22 mouse cellular contexts compared by ENCODE assay signal in genomic region chr7:132260632-132261031, GRCm38 (mm10). TPM values are rescaled to one million over a fixed set of nuclear protein-coding genes. Genes with fewer than 3 reads are reported as not detected.
DNase-seq lines count a peak whose midpoint lies in the region; ATAC-seq and TF ChIP-seq lines count a peak whose summit lies in the region.
"Had no signal": no experiment of that assay in that cellular context is flagged by ENCODE, and none has a peak within 500 bp of the region (broad histone marks: within the 10 kb centered on the region; RNA-seq: fewer than 3 reads in every experiment).

No protein-coding gene starts in this region.

- no peak overlapping the region for H3K4me3 ChIP-seq in hindbrain, embryonic 10.5 days
- H3K4me3 ChIP-seq in hindbrain, postnatal 0 days (ENCODE audit: low read length) = no peak overlapping the region
- H3K4me3 ChIP-seq in lung, embryonic 14.5 days (ENCODE audit: low read depth, low read length) = no peak overlapping the region
- H3K4me3 ChIP-seq in limb, embryonic 15.5 days = no peak overlapping the region
- no peak overlapping the region for H3K4me3 ChIP-seq in stomach, embryonic 16.5 days (replicated peaks; ENCODE audit: low read length)
- H3K4me3 ChIP-seq: gastrocnemius, adult 2 months; heart, embryonic 15.5 days; midbrain, embryonic 12.5 days; neural tube, embryonic 13.5 days had no signal

- DNase-seq in hindbrain, embryonic 10.5 days (ENCODE audit: low spot score) = no peak
- no peak for DNase-seq in hindbrain, postnatal 0 days (ENCODE audit: low spot score)
- DNase-seq in lung, embryonic 14.5 days = peak; percentile 57
- no peak for DNase-seq in lung, postnatal 14 days
- no peak for DNase-seq in spleen, postnatal 14 days (ENCODE audit: low spot score in 2 of 2)
- DNase-seq: adrenal gland, postnatal 25 days; cerebellum, adult 11 months; cerebellum, postnatal 10 days; embryo, embryonic 11 days; gastrocnemius, adult 2 months; heart, adult 18-20 months; heart, postnatal 4 days; kidney, adult 2 months; kidney, postnatal 25 days; thymus, postnatal 36 days had no signal

- TF ChIP-seq CTCF in hindbrain, postnatal 0 days (IDR thresholded peaks at IDR 0.05; ENCODE audit: low read depth) = no peak
- TF ChIP-seq CTCF in lung, embryonic 14.5 days (IDR thresholded peaks at IDR 0.05; ENCODE audit: low read depth) = no peak

- no peak for ATAC-seq in hindbrain, postnatal 0 days
- ATAC-seq in lung, embryonic 14.5 days (ENCODE audit: insufficient read depth) = 0 out of 2 replicates have a peak, but pooled peaks have one; percentile 5
- ATAC-seq in limb, embryonic 15.5 days (ENCODE audit: insufficient number of reproducible peaks, low FRiP score, low TSS enrichment, low read depth) = peak; percentile 26; the same call in 1 of the 2 replicates
- no peak for ATAC-seq in stomach, embryonic 16.5 days (ENCODE audit: insufficient read depth, low FRiP score)
- ATAC-seq: hindbrain, embryonic 16.5 days had no signal

- H3K36me3 ChIP-seq in hindbrain, embryonic 10.5 days = peaks cover 62% of the 10 kb centered on the region
- H3K36me3 ChIP-seq in hindbrain, postnatal 0 days (ENCODE audit: insufficient read depth, low read length) = no peaks in the 10 kb centered on the region
- H3K36me3 ChIP-seq in lung, embryonic 14.5 days (ENCODE audit: insufficient read depth) = no peaks in the 10 kb centered on the region; the same call in 1 of the 2 replicates
- H3K36me3 ChIP-seq in limb, embryonic 15.5 days = peaks cover 20% of the 10 kb centered on the region
- no peaks in the 10 kb centered on the region for H3K36me3 ChIP-seq in stomach, embryonic 16.5 days (ENCODE audit: control insufficient read depth, insufficient read depth, low read length)
- H3K36me3 ChIP-seq: heart, embryonic 15.5 days had no signal

- H3K27ac ChIP-seq in hindbrain, embryonic 10.5 days = peak overlapping the region; percentile 69
- H3K27ac ChIP-seq in hindbrain, postnatal 0 days = no peak overlapping the region
- no peak overlapping the region for H3K27ac ChIP-seq in lung, embryonic 14.5 days (ENCODE audit: low read depth)
- no peak overlapping the region for H3K27ac ChIP-seq in limb, embryonic 15.5 days
- peak overlapping the region; percentile 24; the same call in 1 of the 2 replicates for H3K27ac ChIP-seq in stomach, embryonic 16.5 days (ENCODE audit: low read length)
- H3K27ac ChIP-seq: gastrocnemius, adult 2 months; heart, embryonic 15.5 days; macrophage; midbrain, embryonic 12.5 days; neural tube, embryonic 13.5 days had no signal

- no peaks in the 10 kb centered on the region for H3K27me3 ChIP-seq in hindbrain, embryonic 10.5 days (ENCODE audit: insufficient read depth, poor library complexity, severe bottlenecking)
- no peaks in the 10 kb centered on the region for H3K27me3 ChIP-seq in hindbrain, postnatal 0 days (ENCODE audit: insufficient read depth, low read length)
- H3K27me3 ChIP-seq in lung, embryonic 14.5 days (ENCODE audit: insufficient read depth, low read length) = no peaks in the 10 kb centered on the region
- no peaks in the 10 kb centered on the region for H3K27me3 ChIP-seq in limb, embryonic 15.5 days
- H3K27me3 ChIP-seq in stomach, embryonic 16.5 days (ENCODE audit: control insufficient read depth, insufficient read depth, low read length) = no peaks in the 10 kb centered on the region
- H3K27me3 ChIP-seq: heart, embryonic 15.5 days; midbrain, embryonic 12.5 days; neural tube, embryonic 13.5 days had no signal

- H3K9me3 ChIP-seq in hindbrain, embryonic 10.5 days = no peaks in the 10 kb centered on the region
- H3K9me3 ChIP-seq in hindbrain, postnatal 0 days (ENCODE audit: low read length) = no peaks in the 10 kb centered on the region
- no peaks in the 10 kb centered on the region for H3K9me3 ChIP-seq in lung, embryonic 14.5 days (ENCODE audit: low read depth, low read length)
- no peaks in the 10 kb centered on the region for H3K9me3 ChIP-seq in limb, embryonic 15.5 days
- no peaks in the 10 kb centered on the region for H3K9me3 ChIP-seq in stomach, embryonic 16.5 days (replicated peaks; ENCODE audit: control insufficient read depth, low read length)
- H3K9me3 ChIP-seq: heart, embryonic 15.5 days; midbrain, embryonic 12.5 days; neural tube, embryonic 13.5 days had no signal

- no peak overlapping the region for H3K9ac ChIP-seq in hindbrain, postnatal 0 days (replicated peaks; ENCODE audit: low read length)
- H3K9ac ChIP-seq in lung, embryonic 14.5 days = no peak overlapping the region
- H3K9ac ChIP-seq in limb, embryonic 15.5 days = no peak overlapping the region
- H3K9ac ChIP-seq in stomach, embryonic 16.5 days (ENCODE audit: low read length) = no peak overlapping the region
- H3K9ac ChIP-seq: heart, embryonic 15.5 days; midbrain, embryonic 12.5 days; neural tube, embryonic 13.5 days had no signal

- H3K4me2 ChIP-seq in hindbrain, postnatal 0 days (ENCODE audit: low read depth, low read length) = no peak overlapping the region
- H3K4me2 ChIP-seq in lung, embryonic 14.5 days = no peak overlapping the region
- H3K4me2 ChIP-seq in limb, embryonic 15.5 days = no peak overlapping the region
- no peak overlapping the region for H3K4me2 ChIP-seq in stomach, embryonic 16.5 days (ENCODE audit: low read depth, low read length)
- H3K4me2 ChIP-seq: heart, embryonic 15.5 days; midbrain, embryonic 12.5 days; neural tube, embryonic 13.5 days had no signal

- WGBS in hindbrain, embryonic 10.5 days = 58% methylated on average over 5 of the region's 5 CpGs
- WGBS in hindbrain, postnatal 0 days = 72% methylated on average over 5 of the region's 5 CpGs
- WGBS in lung, embryonic 14.5 days = 47% methylated on average over 5 of the region's 5 CpGs
- 70% methylated on average over 5 of the region's 5 CpGs for WGBS in limb, embryonic 15.5 days
- WGBS in stomach, embryonic 16.5 days = 77% methylated on average over 5 of the region's 5 CpGs

- peaks cover 80% of the 10 kb centered on the region for H3K4me1 ChIP-seq in hindbrain, embryonic 10.5 days (replicated peaks)
- no peaks in the 10 kb centered on the region; the same call in 1 of the 2 replicates for H3K4me1 ChIP-seq in hindbrain, postnatal 0 days (ENCODE audit: insufficient read depth, low read length)
- H3K4me1 ChIP-seq in lung, embryonic 14.5 days (ENCODE audit: insufficient read depth) = peaks cover 26% of the 10 kb centered on the region
- peaks cover 7% of the 10 kb centered on the region; the same call in 1 of the 2 replicates for H3K4me1 ChIP-seq in limb, embryonic 15.5 days
- H3K4me1 ChIP-seq in stomach, embryonic 16.5 days (ENCODE audit: control insufficient read depth, insufficient read depth, low read length) = peaks cover 26% of the 10 kb centered on the region

RNA-seq across cellular contexts. Expression of gene Chst15, which starts 56.4 kb away (rescaled TPM):
- polyA plus RNA-seq in hindbrain, embryonic 10.5 days (2016; fragmentation: Nextera tagmentation; extraction: Ambion mirVana) = 22.0 and 25.9 TPM in 2 replicates
- 32.6 and 34.1 TPM in 2 replicates for total RNA-seq in hindbrain, postnatal 0 days (2014; rRNA removed)
- polyA plus RNA-seq in hindbrain, postnatal 0 days (2015; fragmentation: Nextera tagmentation; extraction: Ambion mirVana) = 16.2 and 16.7 TPM in 2 replicates
- polyA plus RNA-seq in lung, embryonic 14.5 days (2014; fragmentation: Nextera tagmentation; extraction: Ambion mirVana) = 17.1 and 18.3 TPM in 2 replicates
- polyA plus RNA-seq in limb, embryonic 15.5 days (2015; fragmentation: Nextera tagmentation; extraction: Ambion mirVana) = 22.4 and 24.9 TPM in 2 replicates
- 24.6 and 25.5 TPM in 2 replicates for polyA plus RNA-seq in stomach, embryonic 16.5 days (2015; fragmentation: Nextera tagmentation; extraction: Ambion mirVana)

Comparison
In these comparisons a context has a peak if more than half of its experiments do, and no peak if none do; other contexts are left out.
1. H3K27ac ChIP-seq: peak in hindbrain, embryonic 10.5 days (single experiment) and stomach, embryonic 16.5 days (single experiment); none in hindbrain, postnatal 0 days (single experiment), lung, embryonic 14.5 days (single experiment) and limb, embryonic 15.5 days (single experiment).
2. ATAC-seq: peak in lung, embryonic 14.5 days (single experiment) and limb, embryonic 15.5 days (single experiment); none in hindbrain, postnatal 0 days (single experiment) and stomach, embryonic 16.5 days (single experiment).